Mouse (Mus musculus): ENCODE results near the gene Tspan9. TPM values are rescaled to one million over a fixed set of nuclear protein-coding genes. Genes with fewer than 3 reads are reported as not detected.

Gene Tspan9
- total RNA-seq, 1 experiment, result 161 TPM

DNA sequence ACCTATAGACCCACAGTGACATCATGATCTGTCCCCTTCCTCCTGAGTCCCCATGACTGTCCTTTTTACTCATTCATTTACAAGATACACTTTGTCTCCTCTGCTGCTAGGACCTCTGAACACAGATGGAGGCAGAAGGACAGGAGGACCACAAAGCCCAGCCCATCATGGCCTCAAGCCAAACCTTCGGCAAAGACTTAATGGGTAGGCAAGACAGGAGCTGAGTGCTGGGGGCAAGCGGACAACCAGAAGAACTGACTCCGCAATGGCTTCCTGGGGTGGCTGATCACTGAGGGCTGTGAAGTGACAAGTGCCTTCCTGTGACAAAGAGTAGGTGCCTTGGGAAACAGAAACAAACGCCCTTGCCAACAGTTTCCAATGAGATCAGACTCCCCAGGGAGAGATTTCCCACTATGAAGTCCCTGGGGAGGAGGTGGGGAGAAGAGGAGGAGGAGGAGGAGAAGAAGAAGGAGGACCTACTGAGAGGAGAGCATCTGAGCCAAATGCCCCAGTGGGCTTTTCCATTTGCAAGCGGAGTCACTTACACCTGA is 67.9 kb downstream of the Tspan9 start:
- H3K9ac ChIP-seq (ENCODE audit: insufficient read depth, low read depth, low read length, poor library complexity, severe bottlenecking), result no peak overlapping the region
- H3K4me1 ChIP-seq (ENCODE audit: control insufficient read depth in 2 of 2, insufficient read depth in 2 of 2, low read length in 2 of 2, poor library complexity in 1 of 2), result no peaks in the 10 kb centered on the region
- no peaks in the 10 kb centered on the region; the same call in 1 of the 2 replicates for H3K36me3 ChIP-seq (ENCODE audit: control insufficient read depth, insufficient read depth, low read length, poor library complexity, severe bottlenecking)
- DNase-seq (ENCODE audit: low read depth, low spot score), result no peak
- no peak overlapping the region for H3K4me3 ChIP-seq (ENCODE audit: insufficient read depth in 1 of 2, low read depth in 1 of 2, low read length in 2 of 2, poor library complexity in 1 of 2, severe bottlenecking in 1 of 2)
- TF ChIP-seq ZNF384 (IDR thresholded peaks at IDR 0.05; ENCODE audit: low read depth, low read length), result no peak
- TF ChIP-seq HCFC1 (IDR thresholded peaks at IDR 0.05; ENCODE audit: borderline replicate concordance, insufficient read depth, low read length), result no peak
- TF ChIP-seq MAFK (IDR thresholded peaks at IDR 0.05; ENCODE audit: insufficient read depth, low read depth, low read length), result no peak
- in situ Hi-C loops (cut with MboI; ENCODE audit: low sequenced_read_pairs in 2 of 2, unreplicated experiment in 2 of 2), result no loop called here
- no peaks in the 10 kb centered on the region for H3K9me3 ChIP-seq (ENCODE audit: control insufficient read depth, insufficient read depth, low read depth, low read length)
- no peak overlapping the region for H3K27ac ChIP-seq (ENCODE audit: insufficient read depth, low read depth, low read length, poor library complexity, severe bottlenecking)

DNA sequence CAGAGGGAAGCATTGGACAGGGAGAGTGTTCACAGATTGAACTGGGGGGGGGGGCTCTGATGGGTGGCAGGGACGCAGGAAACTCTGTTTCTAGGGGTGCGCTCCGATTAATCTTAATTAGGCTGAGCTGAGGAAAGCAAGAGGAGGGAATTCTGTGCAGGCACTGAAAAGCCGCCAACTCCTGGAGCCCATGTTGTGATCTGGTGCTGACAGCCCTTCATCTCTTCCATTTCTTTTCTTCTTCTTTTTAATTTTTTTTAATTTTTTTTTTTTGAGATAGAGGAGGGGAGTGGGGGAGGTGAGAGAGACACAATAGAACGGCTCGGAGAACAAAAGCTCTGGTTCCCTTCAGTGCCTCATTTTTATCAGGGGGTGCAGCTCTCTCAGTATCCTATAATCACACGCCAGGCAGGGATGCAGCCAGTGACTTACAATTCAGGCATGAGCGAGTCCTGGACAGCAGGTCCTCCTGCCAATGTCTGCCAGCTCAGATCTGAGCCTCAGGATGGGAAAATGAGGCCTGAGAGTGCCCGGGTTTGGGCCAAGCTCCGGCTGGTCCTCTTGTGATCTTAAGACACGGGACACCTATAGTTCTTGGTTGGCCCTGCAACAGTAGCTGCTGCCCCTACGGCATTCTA is 72.4 kb downstream of the Tspan9 start:
- Histone ChIP-seq H3K36me3 (ENCODE audit: control insufficient read depth, insufficient read depth, low read length, poor library complexity, severe bottlenecking) (no peaks in the 10 kb centered on the region; the same call in 1 of the 2 replicates), H3K27ac (ENCODE audit: insufficient read depth, low read depth, low read length, poor library complexity, severe bottlenecking) (no peak overlapping the region), H3K4me3 (ENCODE audit: insufficient read depth in 1 of 2, low read depth in 1 of 2, low read length in 2 of 2, poor library complexity in 1 of 2, severe bottlenecking in 1 of 2) (no peak overlapping the region), H3K9ac (ENCODE audit: insufficient read depth, low read depth, low read length, poor library complexity, severe bottlenecking) (no peak overlapping the region), H3K9me3 (ENCODE audit: control insufficient read depth, insufficient read depth, low read depth, low read length) (no peaks in the 10 kb centered on the region), H3K4me1 (ENCODE audit: control insufficient read depth in 2 of 2, insufficient read depth in 2 of 2, low read length in 2 of 2, poor library complexity in 1 of 2) (0 out of 4 replicates have a peak, but pooled peaks cover 0 to 4% of the 10 kb centered on the region in 2 experiments)
- in situ Hi-C loops (cut with MboI; ENCODE audit: low sequenced_read_pairs in 2 of 2, unreplicated experiment in 2 of 2), result no loop called here
- no peak for DNase-seq (ENCODE audit: low read depth, low spot score)
- TF ChIP-seq MAFK (IDR thresholded peaks at IDR 0.05; ENCODE audit: insufficient read depth, low read depth, low read length) (no peak), ZNF384 (IDR thresholded peaks at IDR 0.05; ENCODE audit: low read depth, low read length) (no peak)

- H3K9ac ChIP-seq (ENCODE audit: insufficient read depth, low read depth, low read length, poor library complexity, severe bottlenecking), result no peak overlapping the region
- in situ Hi-C loops (cut with MboI; ENCODE audit: low sequenced_read_pairs in 2 of 2, unreplicated experiment in 2 of 2), result no loop called here
- no peaks in the 10 kb centered on the region; the same call in 1 of the 2 replicates for H3K36me3 ChIP-seq (ENCODE audit: control insufficient read depth, insufficient read depth, low read length, poor library complexity, severe bottlenecking)
- H3K4me3 ChIP-seq (ENCODE audit: insufficient read depth in 1 of 2, low read depth in 1 of 2, low read length in 2 of 2, poor library complexity in 1 of 2, severe bottlenecking in 1 of 2), result no peak overlapping the region
- H3K4me1 ChIP-seq (ENCODE audit: control insufficient read depth in 2 of 2, insufficient read depth in 2 of 2, low read length in 2 of 2, poor library complexity in 1 of 2), result peaks cover 0 to 8% of the 10 kb centered on the region in 2 experiments; a peak in 3 of 4 replicates
- TF ChIP-seq ZC3H11A (IDR thresholded peaks at IDR 0.05; ENCODE audit: borderline replicate concordance, low read depth, low read length), result no peak
- TF ChIP-seq MAFK (IDR thresholded peaks at IDR 0.05; ENCODE audit: insufficient read depth, low read depth, low read length), result no peak
- no peak for TF ChIP-seq CHD2 (IDR thresholded peaks at IDR 0.05; ENCODE audit: low read depth, low read length)
- no peak for TF ChIP-seq ZNF384 (IDR thresholded peaks at IDR 0.05; ENCODE audit: low read depth, low read length)
- no peak for TF ChIP-seq HCFC1 (IDR thresholded peaks at IDR 0.05; ENCODE audit: borderline replicate concordance, insufficient read depth, low read length)
- no peak overlapping the region for H3K27ac ChIP-seq (ENCODE audit: insufficient read depth, low read depth, low read length, poor library complexity, severe bottlenecking)
- DNase-seq (ENCODE audit: low read depth, low spot score), result no peak
- no peaks in the 10 kb centered on the region for H3K9me3 ChIP-seq (ENCODE audit: control insufficient read depth, insufficient read depth, low read depth, low read length)
Measured at GRCm38 (mm10) chr6:128070072-128070872, 73.1 kb downstream of the Tspan9 start.

DNA sequence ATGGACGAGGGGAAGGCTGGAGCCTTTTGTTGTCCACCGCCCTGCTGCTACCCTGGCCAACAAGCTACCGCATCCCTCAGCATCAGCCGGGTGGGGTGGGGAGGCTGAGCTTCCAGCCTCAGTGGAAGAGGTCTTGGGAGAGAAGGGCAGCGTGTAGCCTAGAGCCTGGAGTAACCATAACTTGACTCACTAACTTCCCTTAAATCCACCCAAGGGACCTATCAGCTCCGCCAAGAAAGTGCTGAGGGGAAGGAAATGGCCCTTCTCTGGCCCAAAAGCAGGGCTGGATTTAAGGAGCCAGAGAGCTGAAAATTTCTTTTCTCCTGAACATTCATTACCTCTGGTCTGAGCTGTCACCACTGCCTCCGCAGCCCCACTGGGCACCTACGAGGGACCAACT is 75.2 kb downstream of the Tspan9 start:
- no peak overlapping the region for H3K9ac ChIP-seq (ENCODE audit: insufficient read depth, low read depth, low read length, poor library complexity, severe bottlenecking)
- no peak overlapping the region for H3K27ac ChIP-seq (ENCODE audit: insufficient read depth, low read depth, low read length, poor library complexity, severe bottlenecking)
- H3K36me3 ChIP-seq (ENCODE audit: control insufficient read depth, insufficient read depth, low read length, poor library complexity, severe bottlenecking), result no peaks in the 10 kb centered on the region
- no peak for DNase-seq (ENCODE audit: low read depth, low spot score)
- H3K4me3 ChIP-seq (ENCODE audit: insufficient read depth in 1 of 2, low read depth in 1 of 2, low read length in 2 of 2, poor library complexity in 1 of 2, severe bottlenecking in 1 of 2), result no peak overlapping the region
- peaks cover 0 to 8% of the 10 kb centered on the region in 2 experiments; a peak in 3 of 4 replicates for H3K4me1 ChIP-seq (ENCODE audit: control insufficient read depth in 2 of 2, insufficient read depth in 2 of 2, low read length in 2 of 2, poor library complexity in 1 of 2)
- in situ Hi-C loops (cut with MboI; ENCODE audit: low sequenced_read_pairs in 2 of 2, unreplicated experiment in 2 of 2), result no loop called here
- no peaks in the 10 kb centered on the region for H3K9me3 ChIP-seq (ENCODE audit: control insufficient read depth, insufficient read depth, low read depth, low read length)
- TF ChIP-seq CHD2 (IDR thresholded peaks at IDR 0.05; ENCODE audit: low read depth, low read length), result no peak
- no peak for TF ChIP-seq ZNF384 (IDR thresholded peaks at IDR 0.05; ENCODE audit: low read depth, low read length)
- no peak for TF ChIP-seq MAFK (IDR thresholded peaks at IDR 0.05; ENCODE audit: insufficient read depth, low read depth, low read length)
- no peak for TF ChIP-seq ZC3H11A (IDR thresholded peaks at IDR 0.05; ENCODE audit: borderline replicate concordance, low read depth, low read length)
- no peak for TF ChIP-seq HCFC1 (IDR thresholded peaks at IDR 0.05; ENCODE audit: borderline replicate concordance, insufficient read depth, low read length)
